Mouse (Mus musculus): ENCODE measurements around the gene Fam20c. TPM values are rescaled to one million over a fixed set of nuclear protein-coding genes. Genes with fewer than 3 reads are reported as not detected.

Gene Fam20c
- polyA plus RNA-seq, 1 experiment from 2014 or later = 1.1 TPM

DNA sequence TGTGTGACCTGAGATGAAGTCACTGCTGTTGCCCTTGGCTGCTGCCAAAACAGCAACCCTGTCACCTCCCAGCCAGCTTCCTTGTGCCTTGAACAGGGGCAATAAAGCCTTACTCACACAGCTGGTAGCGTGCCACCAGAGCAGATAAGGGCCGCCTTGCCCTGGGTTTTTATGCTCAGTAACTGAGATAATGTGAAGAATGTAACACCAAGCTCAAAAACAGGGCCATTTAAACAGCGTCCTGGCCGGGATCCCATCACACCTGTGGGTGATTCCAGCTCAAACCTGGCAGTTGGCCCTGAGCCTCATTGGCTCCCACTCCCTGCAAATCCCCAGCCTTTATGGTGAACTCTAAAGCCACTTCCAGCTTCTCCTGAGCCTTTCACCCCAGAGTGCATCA is 92.2 kb downstream of the Fam20c start:
- no peak overlapping the region for H3K4me3 ChIP-seq
- H3K9me3 ChIP-seq (replicated peaks) = no peaks in the 10 kb centered on the region
- H3K36me3 ChIP-seq = no peaks in the 10 kb centered on the region
- no peak for DNase-seq (ENCODE audit: low spot score)
- H3K27ac ChIP-seq = no peak overlapping the region
- peaks cover 23% of the 10 kb centered on the region; the same call in 1 of the 2 replicates for H3K27me3 ChIP-seq (ENCODE audit: low read depth, poor library complexity, severe bottlenecking)
- H3K4me1 ChIP-seq = peaks cover 11% of the 10 kb centered on the region
- WGBS = 51% methylated on average over 4 of the region's 4 CpGs

DNA sequence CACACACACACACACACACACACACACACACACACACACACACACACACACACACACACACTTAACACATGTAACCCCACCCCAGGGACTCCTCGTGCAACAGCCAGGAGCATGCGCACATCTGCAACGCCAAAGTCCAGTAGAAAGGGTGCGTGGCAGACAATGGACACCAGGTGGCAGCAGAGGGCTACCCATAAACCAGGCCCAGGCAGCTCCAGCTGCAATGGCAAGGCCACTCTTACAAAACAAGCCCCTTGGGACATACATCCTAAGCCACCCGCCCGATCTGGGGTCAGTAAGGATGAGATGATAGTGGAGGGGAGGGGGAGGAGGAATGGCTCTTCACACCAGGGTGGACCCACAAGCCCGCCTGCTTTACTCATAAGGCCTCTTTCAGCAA is 93.8 kb downstream of the Fam20c start:
- DNase-seq (ENCODE audit: low spot score) = peak; percentile 95
- Histone ChIP-seq H3K27ac (no peak overlapping the region), H3K36me3 (no peaks in the 10 kb centered on the region), H3K9me3 (replicated peaks) (no peaks in the 10 kb centered on the region), H3K4me1 (peaks cover 11% of the 10 kb centered on the region), H3K27me3 (ENCODE audit: low read depth, poor library complexity, severe bottlenecking) (peaks cover 23% of the 10 kb centered on the region; the same call in 1 of the 2 replicates), H3K4me3 (peak overlapping the region; percentile 26)
- WGBS = 6% methylated on average over 7 of the region's 7 CpGs

- no peak for DNase-seq (ENCODE audit: low spot score)
- WGBS = 81% methylated on average over 23 of the region's 23 CpGs
- peaks cover 11% of the 10 kb centered on the region for H3K4me1 ChIP-seq
- H3K36me3 ChIP-seq = no peaks in the 10 kb centered on the region
- H3K27ac ChIP-seq = no peak overlapping the region
- H3K4me3 ChIP-seq = no peak overlapping the region
- no peaks in the 10 kb centered on the region for H3K9me3 ChIP-seq (replicated peaks)
- peaks cover 23% of the 10 kb centered on the region; the same call in 1 of the 2 replicates for H3K27me3 ChIP-seq (ENCODE audit: low read depth, poor library complexity, severe bottlenecking)
Observed at GRCm38 (mm10) chr5:138849682-138850461, 95.6 kb downstream of the Fam20c start.

DNA sequence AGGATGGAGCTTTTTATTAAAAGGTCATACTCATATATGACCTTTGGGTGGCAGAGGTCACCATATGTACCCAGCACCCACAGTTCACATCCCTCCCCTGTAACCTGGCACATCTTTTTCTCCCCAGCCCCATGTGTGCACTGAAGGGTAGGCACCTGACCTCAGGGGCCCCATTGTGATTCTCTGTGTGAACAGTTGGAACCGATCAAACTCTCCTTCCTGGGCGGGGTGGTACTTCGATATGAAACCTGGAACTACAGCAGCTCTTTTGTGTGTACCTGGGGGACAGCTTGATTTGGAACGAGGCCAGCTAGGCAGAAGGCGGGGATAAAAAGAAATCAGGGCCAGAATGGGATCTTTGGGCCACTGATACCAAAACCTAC is 96.1 kb downstream of the Fam20c start:
- WGBS = 89% methylated on average over 5 of the region's 5 CpGs
- no peak for DNase-seq (ENCODE audit: low spot score)

GRCm38 (mm10) chr5:138851296-138851780 is 97.0 kb downstream of the Fam20c start:
- WGBS = 92% methylated on average over 5 of the region's 5 CpGs
- peaks cover 21% of the 10 kb centered on the region; the same call in 1 of the 2 replicates for H3K27me3 ChIP-seq (ENCODE audit: low read depth, poor library complexity, severe bottlenecking)

More for the DNA sequence above, 96.1 kb downstream of the Fam20c start:
- no peaks in the 10 kb centered on the region for H3K9me3 ChIP-seq (replicated peaks)
- peaks cover 11% of the 10 kb centered on the region for H3K4me1 ChIP-seq
- no peaks in the 10 kb centered on the region for H3K36me3 ChIP-seq
- H3K4me3 ChIP-seq = no peak overlapping the region
- peaks cover 23% of the 10 kb centered on the region; the same call in 1 of the 2 replicates for H3K27me3 ChIP-seq (ENCODE audit: low read depth, poor library complexity, severe bottlenecking)
- no peak overlapping the region for H3K27ac ChIP-seq

GRCm38 (mm10) chr5:138852151-138852550 is 97.8 kb downstream of the Fam20c start:
- peaks cover 13% of the 10 kb centered on the region; the same call in 1 of the 2 replicates for H3K27me3 ChIP-seq (ENCODE audit: low read depth, poor library complexity, severe bottlenecking)
- no peak overlapping the region for H3K4me3 ChIP-seq
- no peaks in the 10 kb centered on the region for H3K9me3 ChIP-seq (replicated peaks)
- WGBS = 60% methylated on average over 4 of the region's 4 CpGs
- no peak overlapping the region for H3K27ac ChIP-seq
- no peaks in the 10 kb centered on the region for H3K36me3 ChIP-seq
- peaks cover 11% of the 10 kb centered on the region for H3K4me1 ChIP-seq
- no peak for DNase-seq (ENCODE audit: low spot score)

More at GRCm38 (mm10) chr5:138851296-138851780, 97.0 kb downstream of the Fam20c start:
- Histone ChIP-seq H3K36me3 (no peaks in the 10 kb centered on the region), H3K4me3 (no peak overlapping the region), H3K27ac (no peak overlapping the region), H3K4me1 (peaks cover 11% of the 10 kb centered on the region), H3K9me3 (replicated peaks) (no peaks in the 10 kb centered on the region)
- DNase-seq (ENCODE audit: low spot score) = no peak

DNA sequence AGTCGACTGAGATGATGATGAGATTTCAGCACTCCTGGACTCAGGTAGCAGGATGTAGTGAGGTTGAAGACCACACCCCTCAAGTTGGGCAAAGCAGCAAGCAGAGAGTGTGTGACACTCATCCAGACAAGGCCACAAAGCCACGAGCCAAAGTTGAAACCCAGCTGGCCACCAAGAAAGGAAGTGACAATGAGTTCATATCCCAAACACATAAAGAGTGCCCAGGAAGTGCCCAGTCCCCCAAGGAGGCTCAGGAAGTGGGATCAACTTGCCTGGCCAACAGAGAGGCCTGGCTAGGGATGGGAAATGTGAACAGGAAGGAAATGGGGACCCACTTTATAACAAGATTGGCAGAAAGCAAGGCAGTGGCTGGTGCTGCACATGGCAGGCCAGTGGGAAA is 99.0 kb downstream of the Fam20c start:
- H3K27me3 ChIP-seq (ENCODE audit: low read depth, poor library complexity, severe bottlenecking) = peaks cover 9% of the 10 kb centered on the region; the same call in 1 of the 2 replicates
- H3K9me3 ChIP-seq (replicated peaks) = no peaks in the 10 kb centered on the region
- WGBS = 84% methylated on average over 2 of the region's 2 CpGs
- no peak overlapping the region for H3K27ac ChIP-seq
- peaks cover 2% of the 10 kb centered on the region for H3K4me1 ChIP-seq
- no peak overlapping the region for H3K4me3 ChIP-seq
- DNase-seq (ENCODE audit: low spot score) = no peak
- H3K36me3 ChIP-seq = no peaks in the 10 kb centered on the region

DNA sequence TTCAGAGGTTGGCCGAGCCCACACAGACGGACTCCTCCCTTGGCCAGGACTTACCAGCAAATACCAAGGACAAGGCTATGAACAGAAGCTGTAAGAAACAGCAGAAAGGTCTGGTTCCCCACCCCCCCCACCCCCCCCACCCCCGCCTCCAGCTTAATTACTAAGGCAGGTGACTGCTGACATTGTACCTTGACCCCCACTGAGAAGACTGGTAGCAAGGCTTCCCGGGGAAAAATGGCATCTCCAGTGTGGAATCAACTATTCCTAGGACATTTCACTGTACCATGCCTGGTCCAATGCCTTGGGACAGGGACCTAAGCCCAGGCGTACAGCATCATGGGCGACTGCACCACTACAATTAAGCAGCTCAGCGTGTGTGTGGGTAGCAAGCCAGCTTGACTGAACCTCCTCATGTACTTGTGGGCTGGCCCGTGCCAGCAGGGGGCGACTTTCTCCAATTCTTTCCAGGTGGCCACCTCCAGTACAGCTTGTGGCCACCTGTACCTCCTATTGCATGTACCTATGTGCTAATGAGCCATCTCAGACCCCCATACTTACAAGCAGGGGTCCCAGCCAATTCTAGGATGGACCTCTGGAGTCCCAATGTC is 102.8 kb downstream of the Fam20c start:
- H3K27me3 ChIP-seq (ENCODE audit: low read depth, poor library complexity, severe bottlenecking) = no peaks in the 10 kb centered on the region
- no peaks in the 10 kb centered on the region for H3K36me3 ChIP-seq
- H3K4me3 ChIP-seq = no peak overlapping the region
- WGBS = 38% methylated on average over 9 of the region's 9 CpGs
- H3K9me3 ChIP-seq (replicated peaks) = no peaks in the 10 kb centered on the region
- peak; percentile 80 for DNase-seq (ENCODE audit: low spot score)
- no peak overlapping the region for H3K27ac ChIP-seq
- H3K4me1 ChIP-seq = no peaks in the 10 kb centered on the region; the same call in 1 of the 2 replicates

DNA sequence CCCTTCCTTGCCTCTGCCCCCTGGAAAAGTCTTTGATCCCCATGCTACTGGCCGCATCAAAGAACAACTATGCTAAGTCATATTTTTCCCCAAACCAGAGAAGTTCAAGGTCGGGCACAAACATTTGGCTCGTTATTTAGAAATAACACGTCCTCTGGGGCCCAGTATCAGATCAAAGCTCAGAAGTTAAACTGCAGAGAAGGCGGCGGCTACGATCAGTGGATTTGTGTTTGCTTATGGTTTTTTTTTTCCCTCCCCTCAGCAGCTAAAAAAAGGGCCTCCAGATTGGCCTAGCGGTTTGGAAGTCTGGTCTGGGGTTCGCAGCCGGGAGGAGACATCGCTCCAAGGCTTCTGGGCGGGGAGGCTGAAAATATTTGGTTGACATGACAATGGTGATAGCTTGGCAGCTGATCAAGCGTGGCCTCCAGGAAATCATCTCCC is 103.5 kb downstream of the Fam20c start:
- 72% methylated on average over 13 of the region's 13 CpGs for WGBS
- H3K36me3 ChIP-seq = no peaks in the 10 kb centered on the region
- no peak for DNase-seq (ENCODE audit: low spot score)

More for the DNA sequence above, 103.5 kb downstream of the Fam20c start:
- Histone ChIP-seq H3K4me1 (no peaks in the 10 kb centered on the region; the same call in 1 of the 2 replicates), H3K4me3 (no peak overlapping the region), H3K9me3 (replicated peaks) (no peaks in the 10 kb centered on the region), H3K27ac (no peak overlapping the region), H3K27me3 (ENCODE audit: low read depth, poor library complexity, severe bottlenecking) (no peaks in the 10 kb centered on the region)

Other genes with a start within 250 kb of the Fam20c start
- gene 1700123K08Rik, start 189.8 kb upstream of the Fam20c start, polyA plus RNA-seq (2016; fragmentation: Nextera tagmentation; extraction: Ambion mirVana) = not detected in 2 replicates
- gene Zfp68, start 134.8 kb upstream of the Fam20c start, polyA plus RNA-seq (2016; fragmentation: Nextera tagmentation; extraction: Ambion mirVana) = 58.4 and 70.5 TPM in 2 replicates
- gene A430033K04Rik, start 131.7 kb upstream of the Fam20c start, polyA plus RNA-seq (2016; fragmentation: Nextera tagmentation; extraction: Ambion mirVana) = 9.3 and 13.4 TPM in 2 replicates
- not detected in 2 replicates for gene Gm5294, start 65.6 kb downstream of the Fam20c start, polyA plus RNA-seq (2016; fragmentation: Nextera tagmentation; extraction: Ambion mirVana)
- gene Pdgfa, start 242.9 kb downstream of the Fam20c start, polyA plus RNA-seq (2016; fragmentation: Nextera tagmentation; extraction: Ambion mirVana) = 26.8 and 28.8 TPM in 2 replicates